In the genomic region with DNA sequence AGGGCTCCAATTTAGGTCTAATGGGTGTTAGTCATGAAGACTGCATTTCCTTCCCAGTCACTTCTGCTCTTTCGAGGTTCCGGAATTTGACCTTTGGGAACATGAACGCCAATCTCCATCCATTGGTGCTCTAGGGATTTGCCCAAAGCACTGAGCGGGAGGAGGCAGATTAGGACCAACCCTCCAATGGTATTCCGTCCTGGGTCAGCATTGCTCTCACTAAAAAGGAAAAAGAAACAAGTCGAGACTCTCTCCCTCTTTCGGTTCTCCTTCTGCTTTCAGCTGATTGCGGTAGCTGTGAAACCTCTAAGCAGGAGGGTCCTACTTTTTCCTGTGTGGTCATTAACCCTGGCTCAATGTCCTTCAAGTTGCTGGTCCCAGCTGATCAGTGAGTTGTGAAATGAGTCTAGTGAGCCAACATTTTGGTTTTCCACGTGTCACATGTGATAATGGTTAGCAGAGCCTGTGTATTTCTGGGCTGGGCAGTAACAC, we compare ENCODE assay signal across 7 mouse cellular contexts. TPM values are rescaled to one million over a fixed set of nuclear protein-coding genes. Genes with fewer than 3 reads are reported as not detected.
DNase-seq lines count a peak whose midpoint lies in the region; ATAC-seq and TF ChIP-seq lines count a peak whose summit lies in the region.

No protein-coding gene starts in this region.

- no peak for TF ChIP-seq CTCF in liver, postnatal 0 days (IDR thresholded peaks at IDR 0.05; ENCODE audit: low read depth)

- H3K36me3 ChIP-seq in forebrain, embryonic 12.5 days (replicated peaks): peaks cover 6% of the 10 kb centered on the region
- H3K36me3 ChIP-seq in liver, postnatal 0 days (replicated peaks; ENCODE audit: insufficient read depth, low read length): 0 out of 2 replicates have a peak, but pooled peaks cover 6% of the 10 kb centered on the region

- TF ChIP-seq EP300 in liver, postnatal 0 days (IDR thresholded peaks at IDR 0.05; ENCODE audit: low read depth): peak; percentile 32; the same call in 1 of the 2 replicates

- peak overlapping the region; percentile 93 for H3K4me3 ChIP-seq in forebrain, embryonic 12.5 days (replicated peaks)
- peak overlapping the region; percentile 91 for H3K4me3 ChIP-seq in liver, postnatal 0 days (ENCODE audit: low read depth, low read length)

- DNase-seq in B cell, adult 2 months: peak; percentile 50 to 51
- DNase-seq in ES-CJ7 (ENCODE audit: low read depth, low spot score): peak; percentile 29
- peak; percentile 56 for DNase-seq in induced T-regulatory cell, adult 2 months (ENCODE audit: low read depth)
- DNase-seq in liver, postnatal 0 days: peak; percentile 55
- DNase-seq in right cerebral cortex, postnatal 10 days (ENCODE audit: low spot score in 2 of 2): no peak

- ATAC-seq in forebrain, embryonic 12.5 days (ENCODE audit: low FRiP score): no peak
- peak; percentile 54 for ATAC-seq in liver, postnatal 0 days
- ATAC-seq in neutrophil, adult 5-6 weeks (ENCODE audit: extremely low read depth, insufficient number of reproducible peaks, low FRiP score, poor library complexity, severe bottlenecking): peak; percentile 25; the same call in 1 of the 2 replicates

- H3K9ac ChIP-seq in forebrain, embryonic 12.5 days: peak overlapping the region; percentile 94
- H3K9ac ChIP-seq in liver, postnatal 0 days (replicated peaks): peak overlapping the region; percentile 91

- no peak overlapping the region for H3K27ac ChIP-seq in forebrain, embryonic 12.5 days
- peak overlapping the region; percentile 95 for H3K27ac ChIP-seq in liver, postnatal 0 days (ENCODE audit: low read depth)

- peak overlapping the region; percentile 90 for H3K4me2 ChIP-seq in forebrain, embryonic 12.5 days
- peak overlapping the region; percentile 99 for H3K4me2 ChIP-seq in liver, postnatal 0 days (ENCODE audit: low read depth, low read length)

- 0 out of 2 replicates have a peak, but pooled peaks cover 3% of the 10 kb centered on the region for H3K9me3 ChIP-seq in forebrain, embryonic 12.5 days
- H3K9me3 ChIP-seq in liver, postnatal 0 days (ENCODE audit: low read length): no peaks in the 10 kb centered on the region

- 10% methylated on average over 9 of the region's 9 CpGs for WGBS in forebrain, embryonic 12.5 days
- WGBS in liver, postnatal 0 days (ENCODE audit: insufficient replicate concordance): 2% methylated on average over 9 of the region's 9 CpGs

- H3K27me3 ChIP-seq in forebrain, embryonic 12.5 days: no peaks in the 10 kb centered on the region
- no peaks in the 10 kb centered on the region for H3K27me3 ChIP-seq in liver, postnatal 0 days (ENCODE audit: insufficient read depth, low read length)

- H3K4me1 ChIP-seq in forebrain, embryonic 12.5 days: peaks cover 16% of the 10 kb centered on the region
- H3K4me1 ChIP-seq in liver, postnatal 0 days (ENCODE audit: insufficient read depth): peaks cover 34% of the 10 kb centered on the region

RNA-seq across cellular contexts. Expression of a gene that starts 0.9 kb away (rescaled TPM):
- polyA plus RNA-seq in forebrain, embryonic 12.5 days (2016; fragmentation: Nextera tagmentation; extraction: Ambion mirVana): 38.9 and 40.1 TPM in 2 replicates
- 27.7 and 28.9 TPM in 2 replicates for polyA plus RNA-seq in liver, postnatal 0 days (2015; fragmentation: Nextera tagmentation; extraction: Ambion mirVana)
- 92.6 and 96.6 TPM in 2 replicates for total RNA-seq in neutrophil, adult 5-6 weeks (2017)

RNA-seq across cellular contexts. Expression of a gene that starts 14.7 kb away (rescaled TPM):
- 5.0 and 6.2 TPM in 2 replicates for polyA plus RNA-seq in forebrain, embryonic 12.5 days (2016; fragmentation: Nextera tagmentation; extraction: Ambion mirVana)
- polyA plus RNA-seq in liver, postnatal 0 days (2015; fragmentation: Nextera tagmentation; extraction: Ambion mirVana): 0.75 and 1.4 TPM in 2 replicates
- total RNA-seq in neutrophil, adult 5-6 weeks (2017): 0.93 and 1.4 TPM in 2 replicates

Comparison
In these comparisons a context has a peak if more than half of its experiments do, and no peak if none do; other contexts are left out.
1. DNase-seq: peak in B cell, adult 2 months (2 of 2), ES-CJ7 (single experiment), induced T-regulatory cell, adult 2 months (single experiment) and liver, postnatal 0 days (single experiment); none in right cerebral cortex, postnatal 10 days (0 of 2).